Mouse (Mus musculus) layer of hippocampus, adult 18-20 months (tissue): ENCODE measurements at regions not wholly inside any gene's neighbourhood (a gene's known extent, or its start where the extent isn't known, plus 50 kb on each side); places are given as distances from the start of the nearest gene placed in this dataset.

Experiments used
- DNase-seq, 2 experiments: peaks; one replicate each; pipeline ENCODE4 v3.0.0; 2022; ENCODE audit warnings: low spot score in 2 of 2

- DNase-seq: peak in 1 of 2 experiments; percentile 54
Measured at GRCm38 (mm10) chr13:83716711-83717171, 212.9 kb downstream of the Mef2c start.

- DNase-seq: peak in 1 of 2 experiments; percentile 30
Measured at GRCm38 (mm10) chr13:83717686-83718210, 213.9 kb downstream of the Mef2c start.

GRCm38 (mm10) chr13:83718431-83719410 is 214.9 kb downstream of the Mef2c start:
- peak in 1 of 2 experiments; percentile 49 for DNase-seq

GRCm38 (mm10) chr13:83719635-83720291 is 215.9 kb downstream of the Mef2c start:
- peak in 1 of 2 experiments; percentile 61 for DNase-seq

GRCm38 (mm10) chr13:83720352-83720751 is 216.5 kb downstream of the Mef2c start:
- DNase-seq: peak in 1 of 2 experiments; percentile 15

GRCm38 (mm10) chr13:83720883-83721371 is 217.1 kb downstream of the Mef2c start:
- peak; percentile 84 to 85 for DNase-seq

GRCm38 (mm10) chr13:83721563-83721962 is 217.7 kb downstream of the Mef2c start:
- DNase-seq: peak; percentile 27 to 60

GRCm38 (mm10) chr13:83722241-83722640 is 218.4 kb downstream of the Mef2c start:
- peak; percentile 45 to 73 for DNase-seq

- DNase-seq: peak in 1 of 2 experiments; percentile 53
Measured at GRCm38 (mm10) chr13:83722791-83723190, 219.0 kb downstream of the Mef2c start.

GRCm38 (mm10) chr13:83723396-83723795 is 219.6 kb downstream of the Mef2c start:
- DNase-seq: peak in 1 of 2 experiments; percentile 17

- DNase-seq: peak in 1 of 2 experiments; percentile 21
Measured at GRCm38 (mm10) chr13:83724196-83724595, 220.4 kb downstream of the Mef2c start.

GRCm38 (mm10) chr13:83724995-83725394 is 221.2 kb downstream of the Mef2c start:
- DNase-seq: peak; percentile 69 to 90

GRCm38 (mm10) chr13:83725831-83726230 is 222.0 kb downstream of the Mef2c start:
- DNase-seq: peak in 1 of 2 experiments; percentile 39

- DNase-seq: peak in 1 of 2 experiments; percentile 11
Measured at GRCm38 (mm10) chr13:83726346-83726975, 222.6 kb downstream of the Mef2c start.

- peak; percentile 54 to 64 for DNase-seq
Measured at GRCm38 (mm10) chr13:83727051-83727765, 223.4 kb downstream of the Mef2c start.

- no peak for DNase-seq
Measured at GRCm38 (mm10) chr13:83727766-83728395, 224.0 kb downstream of the Mef2c start.

GRCm38 (mm10) chr13:83728421-83729010 is 224.7 kb downstream of the Mef2c start:
- DNase-seq: no peak

- DNase-seq: peak; percentile 73 to 85
Measured at GRCm38 (mm10) chr13:83729331-83730009, 225.6 kb downstream of the Mef2c start.
